Mouse (Mus musculus) olfactory bulb, adult 2 months (tissue): ENCODE measurements around the gene Faxc.

Experiments
- CTCF ChIP-seq: fragments of 200-500 bp; IDR thresholded peaks from 2 replicates; pipeline ENCODE4 v1.5.1; 2012; ENCODE audit warnings: low read depth, mild to moderate bottlenecking, low read length, moderate library complexity; ENCODE audit not compliant: insufficient read depth
- POLR2A ChIP-seq: fragments of 200-500 bp; IDR thresholded peaks from 2 replicates; pipeline ENCODE4 v1.6.1; 2012; ENCODE audit warnings: mild to moderate bottlenecking, low read depth, low read length, moderate library complexity; ENCODE audit not compliant: insufficient read depth

GRCm38 (mm10) chr4:21971949-21972348 is 40.8 kb downstream of the Faxc start:
- no peak for TF ChIP-seq CTCF
- TF ChIP-seq POLR2A = no peak
